Mouse (Mus musculus): ENCODE results near the gene Crebrf.

The Crebrf gene

GRCm38 (mm10) chr17:26826131-26826530 lies 110.7 kb downstream of the Crebrf start:
- in situ Hi-C loops (cut with MboI, MseI), result no loop called here
